Mouse (Mus musculus) intestine, embryonic 14.5 days (tissue): ENCODE measurements around the gene Mtmr2. TPM values are rescaled to one million over a fixed set of nuclear protein-coding genes. Genes with fewer than 3 reads are reported as not detected.
"Not testable (repeated sequence)": the region's sequence is repeated elsewhere in the genome, so short reads cannot be mapped to it uniquely, and the experiment has no call there.

Experiments
- ATAC-seq: fragments of 200-750 bp; cut with Nextera tagmentation; replicated peaks from 2 replicates; pipeline ENCODE4 v1.8.0; 2017; ENCODE audit warnings: low read depth, moderate number of reproducible peaks, moderate TSS enrichment, moderate library complexity; ENCODE audit not compliant: low FRiP score, low TSS enrichment
- DNase-seq: peaks from one replicate; pipeline ENCODE4 v3.0.0-alpha.2; 2018; ENCODE audit warnings: low spot score
- H3K27ac ChIP-seq: fragments of 300-500 bp; sonication (generic); 2 replicates; pipeline ENCODE4 v1.5.1; 2014; ENCODE audit warnings: low read depth, mild to moderate bottlenecking, control low read depth
- H3K27me3 ChIP-seq: fragments of 300-500 bp; sonication (generic); replicated peaks from 2 replicates; pipeline ENCODE4 v1.6.1; 2014; ENCODE audit warnings: low read length, control low read depth; ENCODE audit not compliant: control insufficient read depth, insufficient read depth
- H3K36me3 ChIP-seq: fragments of 300-500 bp; sonication (generic); 2 replicates; pipeline ENCODE4 v1.6.1; 2014; ENCODE audit warnings: low read length, control low read depth; ENCODE audit not compliant: control insufficient read depth, insufficient read depth
- H3K4me1 ChIP-seq: fragments of 300-500 bp; sonication (generic); replicated peaks from 2 replicates; pipeline ENCODE4 v1.6.1; 2014; ENCODE audit warnings: low read length, control low read depth, mixed read lengths; ENCODE audit not compliant: control insufficient read depth, insufficient read depth
- H3K4me2 ChIP-seq: fragments of 300-500 bp; sonication (generic); 2 replicates; pipeline ENCODE4 v1.6.1; 2014; ENCODE audit warnings: low read length
- H3K4me3 ChIP-seq: fragments of 300-500 bp; sonication (generic); 2 replicates; pipeline ENCODE4 v1.5.1; 2014; ENCODE audit warnings: low read depth, low read length, control low read depth, mixed read lengths
- H3K9ac ChIP-seq: fragments of 300-500 bp; sonication (generic); 2 replicates; pipeline ENCODE4 v1.6.1; 2014; ENCODE audit warnings: mild to moderate bottlenecking, low read length
- H3K9me3 ChIP-seq: fragments of 300-500 bp; sonication (generic); 2 replicates; pipeline ENCODE4 v1.6.1; 2016; ENCODE audit warnings: low read length, control low read depth; ENCODE audit not compliant: control insufficient read depth
- WGBS: fragments of 180-500 bp; shearing (Covaris S2); extraction: QIAGEN DNeasy Blood & Tissue Kit; methylation state at CpG from one replicate; pipeline ENCODE4 v1.1.7; 2014; 5-methylcytosine and 5-hydroxymethylcytosine counted together
- polyA plus RNA-seq: library from polyadenylated mRNA; unstranded; fragments of >200 nt; fragmentation: Nextera tagmentation; extraction: Ambion mirVana; gene quantifications from 2 replicates; pipeline ENCODE4 v1.2.1, GENCODE M21; 2014

The Mtmr2 gene
- polyA plus RNA-seq, 1 experiment from 2014 or later = 78.8 TPM

DNA sequence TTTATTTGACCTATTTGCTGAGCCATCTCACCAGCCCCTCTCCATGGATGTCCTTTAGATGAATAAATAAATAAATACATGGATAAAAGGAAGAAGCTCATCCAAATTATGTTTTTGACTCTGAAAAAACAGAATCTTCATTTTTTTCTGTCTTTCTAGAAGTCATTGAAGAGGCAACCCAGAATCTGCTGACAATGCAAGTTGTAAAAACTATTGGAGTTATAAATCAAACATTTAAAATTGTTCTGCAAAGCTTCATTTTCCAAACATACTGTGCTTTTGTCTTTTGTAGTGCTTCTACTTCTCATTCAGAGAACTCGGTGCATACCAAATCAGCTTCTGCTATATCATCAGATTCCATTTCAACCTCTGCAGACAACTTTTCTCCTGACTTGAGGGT, 33.8 kb downstream of the Mtmr2 start:
- H3K27ac ChIP-seq = no peak overlapping the region
- DNase-seq (no peak), ATAC-seq (no peak)
- peaks cover 32% of the 10 kb centered on the region for H3K36me3 ChIP-seq
- H3K4me3 ChIP-seq = no peak overlapping the region
- H3K9me3 ChIP-seq = 0 out of 2 replicates have a peak, but pooled peaks cover 2% of the 10 kb centered on the region
- H3K27me3 ChIP-seq = no peaks in the 10 kb centered on the region
- no peaks in the 10 kb centered on the region for H3K4me1 ChIP-seq
- H3K4me2 ChIP-seq = no peak overlapping the region
- no peak overlapping the region for H3K9ac ChIP-seq
- 88% methylated on average over 1 of the region's 1 CpGs for WGBS

GRCm38 (mm10) chr9:13790864-13791263, 42.7 kb downstream of the Mtmr2 start:
- WGBS = 94% methylated on average over 7 of the region's 8 CpGs
- H3K4me1 ChIP-seq, H3K9me3 ChIP-seq, H3K4me2 ChIP-seq, H3K4me3 ChIP-seq, H3K27ac ChIP-seq, H3K27me3 ChIP-seq, DNase-seq, H3K9ac ChIP-seq, ATAC-seq: not testable (repeated sequence)
- peaks cover 82% of the 10 kb centered on the region for H3K36me3 ChIP-seq

DNA sequence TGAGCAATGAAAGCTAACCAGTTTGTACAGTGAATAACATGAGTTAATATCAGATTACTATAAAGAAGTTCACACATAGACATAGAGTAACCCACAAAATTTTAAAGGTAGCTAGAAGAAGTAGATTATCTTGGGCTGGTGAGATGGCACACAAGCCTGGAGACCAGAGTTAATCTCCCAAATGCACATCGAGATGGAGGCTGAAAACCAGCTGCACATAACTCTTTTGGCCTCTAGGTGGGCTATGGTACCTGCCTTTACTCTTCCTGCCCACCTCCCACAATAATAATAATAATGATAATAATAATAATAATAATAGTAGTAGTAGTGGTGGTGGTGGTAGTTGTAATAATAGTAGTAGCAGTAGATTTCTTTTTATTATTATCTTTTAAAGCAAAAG, 46.1 kb downstream of the Mtmr2 start:
- peaks cover 82% of the 10 kb centered on the region for H3K36me3 ChIP-seq
- DNase-seq = no peak
- H3K27me3 ChIP-seq = no peaks in the 10 kb centered on the region

GRCm38 (mm10) chr9:13794756-13795155, 46.5 kb downstream of the Mtmr2 start:
- DNase-seq (no peak), ATAC-seq (no peak)
- H3K4me2 ChIP-seq = no peak overlapping the region
- no peaks in the 10 kb centered on the region for H3K4me1 ChIP-seq
- no peak overlapping the region for H3K4me3 ChIP-seq
- WGBS = 88% methylated on average over 2 of the region's 2 CpGs
- H3K9ac ChIP-seq = no peak overlapping the region
- H3K36me3 ChIP-seq = peaks cover 82% of the 10 kb centered on the region
- H3K9me3 ChIP-seq = no peaks in the 10 kb centered on the region
- no peak overlapping the region for H3K27ac ChIP-seq
- no peaks in the 10 kb centered on the region for H3K27me3 ChIP-seq

More for the DNA sequence above, 46.1 kb downstream of the Mtmr2 start:
- H3K4me2 ChIP-seq = no peak overlapping the region
- H3K27ac ChIP-seq = no peak overlapping the region
- ATAC-seq = no peak
- H3K4me3 ChIP-seq = no peak overlapping the region
- H3K4me1 ChIP-seq = no peaks in the 10 kb centered on the region
- no peaks in the 10 kb centered on the region for H3K9me3 ChIP-seq
- H3K9ac ChIP-seq = no peak overlapping the region
- WGBS = 77% methylated on average over 1 of the region's 1 CpGs

- Histone ChIP-seq H3K4me3 (no peak overlapping the region), H3K9ac (no peak overlapping the region), H3K27ac (no peak overlapping the region), H3K4me2 (no peak overlapping the region), H3K4me1 (no peaks in the 10 kb centered on the region), H3K9me3 (no peaks in the 10 kb centered on the region), H3K36me3 (peaks cover 89% of the 10 kb centered on the region), H3K27me3 (no peaks in the 10 kb centered on the region)
- ATAC-seq = no peak
- DNase-seq = no peak
- WGBS = 85% methylated on average over 1 of the region's 1 CpGs
Measured at GRCm38 (mm10) chr9:13804480-13804879, 56.3 kb downstream of the Mtmr2 start.

- Histone ChIP-seq H3K4me1 (no peaks in the 10 kb centered on the region), H3K4me3 (no peak overlapping the region), H3K27me3 (no peaks in the 10 kb centered on the region), H3K9ac (no peak overlapping the region), H3K9me3 (no peaks in the 10 kb centered on the region), H3K4me2 (no peak overlapping the region), H3K27ac (no peak overlapping the region), H3K36me3 (peaks cover 91% of the 10 kb centered on the region)
- ATAC-seq (no peak), DNase-seq (no peak)
- 91% methylated on average over 7 of the region's 7 CpGs for WGBS
Measured at GRCm38 (mm10) chr9:13806854-13807253, 58.6 kb downstream of the Mtmr2 start.

GRCm38 (mm10) chr9:13807657-13808056, 59.4 kb downstream of the Mtmr2 start:
- Histone ChIP-seq H3K4me2 (no peak overlapping the region), H3K27me3 (no peaks in the 10 kb centered on the region), H3K4me3 (no peak overlapping the region), H3K9ac (no peak overlapping the region), H3K27ac (no peak overlapping the region), H3K4me1 (no peaks in the 10 kb centered on the region), H3K9me3 (no peaks in the 10 kb centered on the region), H3K36me3 (peaks cover 91% of the 10 kb centered on the region)
- 89% methylated on average over 5 of the region's 5 CpGs for WGBS
- ATAC-seq = no peak
- DNase-seq = no peak

DNA sequence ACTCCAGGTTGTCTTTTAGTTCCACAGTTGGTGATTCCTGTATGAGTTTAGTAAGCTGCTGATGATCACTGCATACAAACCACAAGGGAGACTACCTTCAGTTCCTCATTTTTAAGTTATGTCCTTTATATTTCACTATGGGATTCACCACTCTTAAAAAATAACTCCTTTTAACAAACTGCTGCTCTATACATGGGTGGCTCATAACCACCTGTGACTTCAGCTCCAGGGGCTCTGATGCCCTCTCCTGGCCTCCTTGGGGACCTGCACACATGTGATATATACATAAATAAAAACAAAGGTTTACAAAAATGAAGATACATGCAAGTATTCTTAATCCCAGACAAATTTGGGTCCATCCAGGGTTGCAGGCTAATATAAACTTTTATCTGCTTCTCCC, 61.7 kb downstream of the Mtmr2 start:
- H3K4me1 ChIP-seq = no peaks in the 10 kb centered on the region
- DNase-seq (no peak), ATAC-seq (no peak)
- peaks cover 92% of the 10 kb centered on the region for H3K36me3 ChIP-seq
- no peaks in the 10 kb centered on the region for H3K9me3 ChIP-seq
- no peaks in the 10 kb centered on the region for H3K27me3 ChIP-seq
- no peak overlapping the region for H3K9ac ChIP-seq
- no peak overlapping the region for H3K4me2 ChIP-seq
- no peak overlapping the region for H3K4me3 ChIP-seq
- no peak overlapping the region for H3K27ac ChIP-seq

GRCm38 (mm10) chr9:13818369-13818768, 70.2 kb downstream of the Mtmr2 start:
- Histone ChIP-seq H3K4me2 (no peak overlapping the region), H3K36me3 (peaks cover 86% of the 10 kb centered on the region), H3K27ac (no peak overlapping the region), H3K27me3 (no peaks in the 10 kb centered on the region), H3K9ac (no peak overlapping the region), H3K4me3 (no peak overlapping the region), H3K9me3 (no peaks in the 10 kb centered on the region), H3K4me1 (no peaks in the 10 kb centered on the region)
- no peak for DNase-seq
- 90% methylated on average over 9 of the region's 9 CpGs for WGBS
- ATAC-seq = no peak
